ENCODE assay signal across 10 mouse cellular contexts in genomic region chr17:72265171-72266022, GRCm38 (mm10).
A peak's percentile ranks its signal among the peaks of the same experiment; 100 is the strongest.
DNase-seq lines count a peak whose midpoint lies in the region; ATAC-seq and TF ChIP-seq lines count a peak whose summit lies in the region.
"Had no signal": no experiment of that assay in that cellular context is flagged by ENCODE, and none has a peak within 500 bp of the region (broad histone marks: within the 10 kb centered on the region; RNA-seq: fewer than 3 reads in every experiment).

No protein-coding gene starts in this region.

- H3K4me3 ChIP-seq in kidney, postnatal 0 days (replicated peaks; ENCODE audit: low read depth, low read length) = no peak overlapping the region
- H3K4me3 ChIP-seq in lung, embryonic 16.5 days (ENCODE audit: low read length) = no peak overlapping the region
- H3K4me3 ChIP-seq in forebrain, embryonic 16.5 days (replicated peaks; ENCODE audit: low read length) = no peak overlapping the region

- peak; percentile 10 for DNase-seq in kidney, postnatal 0 days (ENCODE audit: low spot score)
- DNase-seq in kidney, adult 9 months = no peak
- DNase-seq in lung, postnatal 25 days (ENCODE audit: low spot score) = no peak
- DNase-seq in brain, embryonic 14.5 days (ENCODE audit: low read depth) = peak; percentile 74
- DNase-seq in embryo, embryonic 10 days (ENCODE audit: low spot score) = no peak
- DNase-seq: heart, adult 18-20 months; kidney, adult 8-10 months; liver, postnatal 0 days had no signal

- no peak overlapping the region for H3K9ac ChIP-seq in kidney, postnatal 0 days (ENCODE audit: low read depth, low read length)
- no peak overlapping the region for H3K9ac ChIP-seq in lung, embryonic 16.5 days (ENCODE audit: low read length)
- H3K9ac ChIP-seq in forebrain, embryonic 16.5 days (replicated peaks; ENCODE audit: low read depth, low read length) = no peak overlapping the region
- H3K9ac ChIP-seq: liver, postnatal 0 days had no signal

- H3K27ac ChIP-seq in kidney, postnatal 0 days = no peak overlapping the region
- no peak overlapping the region for H3K27ac ChIP-seq in lung, embryonic 16.5 days (ENCODE audit: low read length)
- H3K27ac ChIP-seq in forebrain, embryonic 16.5 days (ENCODE audit: low read length) = 0 out of 2 replicates have a peak overlapping the region, but pooled peaks have one; percentile 30

- no peaks in the 10 kb centered on the region for H3K36me3 ChIP-seq in kidney, postnatal 0 days (ENCODE audit: insufficient read depth, low read length)
- H3K36me3 ChIP-seq in lung, embryonic 16.5 days (ENCODE audit: control insufficient read depth, insufficient read depth, low read length) = no peaks in the 10 kb centered on the region
- no peaks in the 10 kb centered on the region for H3K36me3 ChIP-seq in forebrain, embryonic 16.5 days (ENCODE audit: control insufficient read depth, insufficient read depth)

- TF ChIP-seq CTCF in kidney, postnatal 0 days (IDR thresholded peaks at IDR 0.05; ENCODE audit: low read depth) = no peak
- no peak for TF ChIP-seq CTCF in brain, embryonic 14.5 days (IDR thresholded peaks at IDR 0.05; ENCODE audit: borderline replicate concordance, extremely low read depth, insufficient read depth, insufficient read length)

- H3K4me1 ChIP-seq in kidney, postnatal 0 days (replicated peaks; ENCODE audit: insufficient read depth, low read length) = no peaks in the 10 kb centered on the region
- H3K4me1 ChIP-seq in lung, embryonic 16.5 days (replicated peaks; ENCODE audit: control insufficient read depth, insufficient read depth, low read length) = peaks cover 11% of the 10 kb centered on the region
- peaks cover 9% of the 10 kb centered on the region for H3K4me1 ChIP-seq in forebrain, embryonic 16.5 days (replicated peaks; ENCODE audit: control insufficient read depth, insufficient read depth, low read length)

- no peak overlapping the region for H3K4me2 ChIP-seq in kidney, postnatal 0 days (ENCODE audit: low read length)
- H3K4me2 ChIP-seq in lung, embryonic 16.5 days (ENCODE audit: low read depth, low read length) = no peak overlapping the region
- H3K4me2 ChIP-seq in forebrain, embryonic 16.5 days (ENCODE audit: low read length) = no peak overlapping the region

- H3K9me3 ChIP-seq in kidney, postnatal 0 days (replicated peaks; ENCODE audit: low read length) = no peaks in the 10 kb centered on the region
- no peaks in the 10 kb centered on the region for H3K9me3 ChIP-seq in lung, embryonic 16.5 days (ENCODE audit: control insufficient read depth, low read length)
- H3K9me3 ChIP-seq in forebrain, embryonic 16.5 days (ENCODE audit: control insufficient read depth, low read length) = no peaks in the 10 kb centered on the region

- 83% methylated on average over 9 of the region's 9 CpGs for WGBS in kidney, postnatal 0 days
- WGBS in lung, embryonic 16.5 days = 53% methylated on average over 9 of the region's 9 CpGs
- WGBS in forebrain, embryonic 16.5 days = 73% methylated on average over 9 of the region's 9 CpGs

- no peak for TF ChIP-seq POLR2A in brain, embryonic 14.5 days (IDR thresholded peaks at IDR 0.05; ENCODE audit: borderline replicate concordance, extremely low read depth, insufficient read depth, insufficient read length, poor library complexity, severe bottlenecking)

- ATAC-seq in kidney, postnatal 0 days (replicated peaks; ENCODE audit: low FRiP score, low read depth) = no peak
- ATAC-seq in lung, embryonic 16.5 days (ENCODE audit: low read depth) = peak; percentile 85
- ATAC-seq in forebrain, embryonic 16.5 days = peak; percentile 75
- ATAC-seq: liver, postnatal 0 days had no signal

- no peaks in the 10 kb centered on the region for H3K27me3 ChIP-seq in kidney, postnatal 0 days (ENCODE audit: insufficient read depth, low read length)
- no peaks in the 10 kb centered on the region for H3K27me3 ChIP-seq in lung, embryonic 16.5 days (ENCODE audit: control insufficient read depth, insufficient read depth, low read depth, low read length)
- no peaks in the 10 kb centered on the region for H3K27me3 ChIP-seq in forebrain, embryonic 16.5 days (replicated peaks; ENCODE audit: control insufficient read depth, insufficient read depth, low read length)

Comparison
In these comparisons a context has a peak if more than half of its experiments do, and no peak if none do; other contexts are left out.
1. DNase-seq: peak in kidney, postnatal 0 days (single experiment) and brain, embryonic 14.5 days (single experiment); none in kidney, adult 9 months (single experiment), lung, postnatal 25 days (single experiment) and embryo, embryonic 10 days (single experiment).